Comparison of ENCODE assay signal across 11 mouse cellular contexts in the genomic region with DNA sequence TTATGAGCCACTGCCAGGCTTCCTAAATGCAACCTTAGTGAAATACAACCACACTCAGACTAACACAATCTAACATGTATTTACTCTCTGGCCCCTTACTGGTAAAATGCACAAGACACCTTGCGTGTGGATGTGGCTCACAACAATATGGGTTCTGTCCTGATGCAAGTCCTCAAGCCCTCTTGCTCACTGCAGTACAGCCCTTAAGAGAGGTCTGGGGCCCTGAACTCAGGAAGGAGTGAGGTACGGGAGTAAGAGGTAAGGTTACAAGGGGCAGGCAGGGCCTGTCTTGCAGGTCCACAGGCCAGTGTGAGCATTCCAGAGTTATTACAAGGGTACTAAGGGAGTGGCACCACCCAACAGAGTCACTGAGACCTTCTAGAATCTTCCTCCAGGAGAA. TPM values are rescaled to one million over a fixed set of nuclear protein-coding genes. Genes with fewer than 3 reads are reported as not detected.
A peak's percentile ranks its signal among the peaks of the same experiment; 100 is the strongest.
DNase-seq lines count a peak whose midpoint lies in the region; ATAC-seq and TF ChIP-seq lines count a peak whose summit lies in the region.
"Had no signal": no experiment of that assay in that cellular context is flagged by ENCODE, and none has a peak within 500 bp of the region (broad histone marks: within the 10 kb centered on the region; RNA-seq: fewer than 3 reads in every experiment).

No protein-coding gene starts in this region.

- H3K9ac ChIP-seq in heart, postnatal 0 days (replicated peaks; ENCODE audit: low read depth, low read length), result peak overlapping the region; percentile 69; the same call in 1 of the 2 replicates
- no peak overlapping the region for H3K9ac ChIP-seq in intestine, embryonic 15.5 days
- H3K9ac ChIP-seq in stomach, embryonic 15.5 days, result no peak overlapping the region
- no peak overlapping the region for H3K9ac ChIP-seq in midbrain, embryonic 11.5 days (ENCODE audit: low read length)

- H3K4me3 ChIP-seq in heart, postnatal 0 days (ENCODE audit: low read depth, low read length), result peak overlapping the region; percentile 69
- peak overlapping the region; percentile 43 for H3K4me3 ChIP-seq in megakaryocyte, embryonic 14.5 days (replicated peaks)
- no peak overlapping the region for H3K4me3 ChIP-seq in intestine, embryonic 15.5 days (replicated peaks)
- peak overlapping the region; percentile 1; the same call in 1 of the 2 replicates for H3K4me3 ChIP-seq in stomach, embryonic 15.5 days (replicated peaks)
- no peak overlapping the region for H3K4me3 ChIP-seq in midbrain, embryonic 11.5 days (ENCODE audit: low read depth, low read length)
- H3K4me3 ChIP-seq: erythroblast, embryonic 14.5 days had no signal

- peaks cover 5% of the 10 kb centered on the region for H3K36me3 ChIP-seq in heart, postnatal 0 days (replicated peaks; ENCODE audit: control insufficient read depth, insufficient read depth, low read length)
- H3K36me3 ChIP-seq in megakaryocyte, embryonic 14.5 days (replicated peaks; ENCODE audit: low read length), result peaks cover 20% of the 10 kb centered on the region
- H3K36me3 ChIP-seq in intestine, embryonic 15.5 days, result no peaks in the 10 kb centered on the region
- no peaks in the 10 kb centered on the region for H3K36me3 ChIP-seq in stomach, embryonic 15.5 days
- no peaks in the 10 kb centered on the region for H3K36me3 ChIP-seq in midbrain, embryonic 11.5 days (ENCODE audit: control insufficient read depth, insufficient read depth, low read length)

- peaks cover 22% of the 10 kb centered on the region for H3K4me1 ChIP-seq in heart, postnatal 0 days (ENCODE audit: control insufficient read depth, insufficient read depth)
- H3K4me1 ChIP-seq in megakaryocyte, embryonic 14.5 days, result peaks cover 50% of the 10 kb centered on the region
- H3K4me1 ChIP-seq in intestine, embryonic 15.5 days (replicated peaks), result 0 out of 2 replicates have a peak, but pooled peaks cover 10% of the 10 kb centered on the region
- peaks cover 6% of the 10 kb centered on the region; the same call in 1 of the 2 replicates for H3K4me1 ChIP-seq in stomach, embryonic 15.5 days
- H3K4me1 ChIP-seq in midbrain, embryonic 11.5 days (ENCODE audit: control insufficient read depth, insufficient read depth, low read length), result no peaks in the 10 kb centered on the region; the same call in 1 of the 2 replicates

- TF ChIP-seq CTCF in heart, postnatal 0 days (IDR thresholded peaks at IDR 0.05; ENCODE audit: low read depth), result no peak

- DNase-seq in heart, postnatal 0 days (ENCODE audit: low spot score), result no peak
- no peak for DNase-seq in heart, postnatal 10 days
- DNase-seq in midbrain, embryonic 11.5 days (ENCODE audit: low spot score, missing footprints), result no peak
- DNase-seq: adrenal gland, postnatal 14 days; cerebellum, postnatal 10 days had no signal

- no peaks in the 10 kb centered on the region for H3K9me3 ChIP-seq in heart, postnatal 0 days (replicated peaks; ENCODE audit: control insufficient read depth, low read length)
- no peaks in the 10 kb centered on the region for H3K9me3 ChIP-seq in megakaryocyte, embryonic 14.5 days
- H3K9me3 ChIP-seq in intestine, embryonic 15.5 days, result no peaks in the 10 kb centered on the region
- no peaks in the 10 kb centered on the region for H3K9me3 ChIP-seq in stomach, embryonic 15.5 days
- H3K9me3 ChIP-seq in midbrain, embryonic 11.5 days (ENCODE audit: control insufficient read depth, low read length), result no peaks in the 10 kb centered on the region
- H3K9me3 ChIP-seq: G1E had no signal

- H3K27me3 ChIP-seq in heart, postnatal 0 days (ENCODE audit: control insufficient read depth, insufficient read depth, low read length), result no peaks in the 10 kb centered on the region
- no peaks in the 10 kb centered on the region for H3K27me3 ChIP-seq in megakaryocyte, embryonic 14.5 days (replicated peaks)
- peaks cover 9% of the 10 kb centered on the region for H3K27me3 ChIP-seq in intestine, embryonic 15.5 days (replicated peaks)
- no peaks in the 10 kb centered on the region for H3K27me3 ChIP-seq in stomach, embryonic 15.5 days (replicated peaks)
- H3K27me3 ChIP-seq in midbrain, embryonic 11.5 days (ENCODE audit: control insufficient read depth, insufficient read depth, low read length), result peaks cover 4% of the 10 kb centered on the region

- no peak for ATAC-seq in heart, postnatal 0 days (ENCODE audit: insufficient read depth, low read depth)
- no peak for ATAC-seq in megakaryocyte, adult 5-6 weeks (ENCODE audit: poor library complexity, severe bottlenecking)
- ATAC-seq in intestine, embryonic 15.5 days, result no peak
- no peak for ATAC-seq in stomach, embryonic 15.5 days (ENCODE audit: insufficient read depth, low FRiP score, low read depth)
- ATAC-seq in midbrain, embryonic 11.5 days (ENCODE audit: low FRiP score), result no peak

- 65% methylated on average over 2 of the region's 2 CpGs for WGBS in heart, postnatal 0 days
- WGBS in intestine, embryonic 15.5 days, result 73% methylated on average over 2 of the region's 2 CpGs
- 76% methylated on average over 2 of the region's 2 CpGs for WGBS in stomach, embryonic 15.5 days
- 81% methylated on average over 2 of the region's 2 CpGs for WGBS in midbrain, embryonic 11.5 days

- intact Hi-C loops in heart, postnatal 10 days (cut with DNase I), result no loop called here

- TF ChIP-seq EP300 in heart, postnatal 0 days (IDR thresholded peaks at IDR 0.05; ENCODE audit: low read depth), result no peak

- H3K27ac ChIP-seq in heart, postnatal 0 days (ENCODE audit: low read depth), result peak overlapping the region; percentile 94
- no peak overlapping the region for H3K27ac ChIP-seq in intestine, embryonic 15.5 days
- no peak overlapping the region for H3K27ac ChIP-seq in stomach, embryonic 15.5 days
- H3K27ac ChIP-seq in midbrain, embryonic 11.5 days (ENCODE audit: low read depth, low read length), result no peak overlapping the region

- H3K4me2 ChIP-seq in heart, postnatal 0 days (ENCODE audit: low read depth, low read length), result peak overlapping the region; percentile 73
- H3K4me2 ChIP-seq in intestine, embryonic 15.5 days (replicated peaks), result 0 out of 2 replicates have a peak overlapping the region, but pooled peaks have one; percentile 88
- peak overlapping the region; percentile 86; the same call in 1 of the 2 replicates for H3K4me2 ChIP-seq in stomach, embryonic 15.5 days
- no peak overlapping the region; the same call in 1 of the 2 replicates for H3K4me2 ChIP-seq in midbrain, embryonic 11.5 days

RNA-seq across cellular contexts. Expression of a gene that starts 1.6 kb away (rescaled TPM):
- 6.3 and 17.5 TPM in 2 replicates for total RNA-seq in heart, postnatal 0 days (2014; rRNA removed; ENCODE audit: low replicate concordance)
- polyA plus RNA-seq in heart, postnatal 0 days (2015; fragmentation: Nextera tagmentation; extraction: Ambion mirVana), result 6.6 and 8.6 TPM in 2 replicates
- 10 to 100 TPM in 1 of 2 experiments, 1 to 10 TPM in 1; 9.7 to 11.0 TPM for total RNA-seq in heart, postnatal 10 days (2021)
- 0.97 and 2.8 TPM in 2 replicates for polyA plus RNA-seq in megakaryocyte, embryonic 14.5 days (2012; ENCODE audit: insufficient read depth, low replicate concordance)
- total RNA-seq in megakaryocyte, adult 5-6 weeks (2015), result 0.43 and 0.74 TPM in 2 replicates
- 1.0 and 1.3 TPM in 2 replicates for total RNA-seq in megakaryocyte, adult 5-6 weeks (2017)
- 3.3 TPM in 2 replicates for polyA plus RNA-seq in intestine, embryonic 15.5 days (2015; fragmentation: Nextera tagmentation; extraction: Ambion mirVana)
- 3.2 TPM in 2 replicates for polyA plus RNA-seq in stomach, embryonic 15.5 days (2015; fragmentation: Nextera tagmentation; extraction: Ambion mirVana)
- polyA plus RNA-seq in midbrain, embryonic 11.5 days (2014; fragmentation: Nextera tagmentation; extraction: Ambion mirVana), result 1.4 and 1.5 TPM in 2 replicates

RNA-seq across cellular contexts. Expression of a gene that starts 43.2 kb away (rescaled TPM):
- total RNA-seq in heart, postnatal 0 days (2014; rRNA removed; ENCODE audit: low replicate concordance), result 15.9 and 17.5 TPM in 2 replicates
- polyA plus RNA-seq in heart, postnatal 0 days (2015; fragmentation: Nextera tagmentation; extraction: Ambion mirVana), result 16.5 and 19.1 TPM in 2 replicates
- 10 to 100 TPM; 21.5 to 25.1 TPM for total RNA-seq in heart, postnatal 10 days (2021)
- polyA plus RNA-seq in megakaryocyte, embryonic 14.5 days (2012; ENCODE audit: insufficient read depth, low replicate concordance), result 2.2 and 22.1 TPM in 2 replicates
- total RNA-seq in megakaryocyte, adult 5-6 weeks (2015), result 25.9 and 34.5 TPM in 2 replicates
- 39.5 and 40.5 TPM in 2 replicates for total RNA-seq in megakaryocyte, adult 5-6 weeks (2017)
- 13.5 and 13.9 TPM in 2 replicates for polyA plus RNA-seq in intestine, embryonic 15.5 days (2015; fragmentation: Nextera tagmentation; extraction: Ambion mirVana)
- polyA plus RNA-seq in stomach, embryonic 15.5 days (2015; fragmentation: Nextera tagmentation; extraction: Ambion mirVana), result 13.6 and 14.9 TPM in 2 replicates
- 17.0 and 17.2 TPM in 2 replicates for polyA plus RNA-seq in midbrain, embryonic 11.5 days (2014; fragmentation: Nextera tagmentation; extraction: Ambion mirVana)
- polyA plus RNA-seq: erythroblast, embryonic 14.5 days had no signal

RNA-seq across cellular contexts. Expression of a gene that starts 45.0 kb away (rescaled TPM):
- 27.7 and 29.2 TPM in 2 replicates for total RNA-seq in heart, postnatal 0 days (2014; rRNA removed; ENCODE audit: low replicate concordance)
- polyA plus RNA-seq in heart, postnatal 0 days (2015; fragmentation: Nextera tagmentation; extraction: Ambion mirVana), result 26.3 TPM in 2 replicates
- total RNA-seq in heart, postnatal 10 days (2021), result 10 to 100 TPM; 19.0 to 24.0 TPM
- 2.6 and 5.5 TPM in 2 replicates for polyA plus RNA-seq in megakaryocyte, embryonic 14.5 days (2012; ENCODE audit: insufficient read depth, low replicate concordance)
- 31.6 and 33.7 TPM in 2 replicates for total RNA-seq in megakaryocyte, adult 5-6 weeks (2015)
- total RNA-seq in megakaryocyte, adult 5-6 weeks (2017), result 31.1 and 33.6 TPM in 2 replicates
- polyA plus RNA-seq in intestine, embryonic 15.5 days (2015; fragmentation: Nextera tagmentation; extraction: Ambion mirVana), result 35.1 and 47.0 TPM in 2 replicates
- 38.0 and 48.0 TPM in 2 replicates for polyA plus RNA-seq in stomach, embryonic 15.5 days (2015; fragmentation: Nextera tagmentation; extraction: Ambion mirVana)
- 115 and 119 TPM in 2 replicates for polyA plus RNA-seq in midbrain, embryonic 11.5 days (2014; fragmentation: Nextera tagmentation; extraction: Ambion mirVana)

Comparison
In these comparisons a context has a peak if more than half of its experiments do, and no peak if none do; other contexts are left out.
1. H3K4me3 ChIP-seq: peak in heart, postnatal 0 days (single experiment), megakaryocyte, embryonic 14.5 days (single experiment) and stomach, embryonic 15.5 days (single experiment); none in intestine, embryonic 15.5 days (single experiment) and midbrain, embryonic 11.5 days (single experiment).